Mouse (Mus musculus) olfactory bulb, adult 2 months (tissue): ENCODE data around the gene Rhbdd3.

Experiments used
- CTCF ChIP-seq: fragments of 200-500 bp; IDR thresholded peaks from 2 replicates; pipeline ENCODE4 v1.5.1; 2012; ENCODE audit warnings: low read depth, mild to moderate bottlenecking, low read length, moderate library complexity; ENCODE audit not compliant: insufficient read depth
- POLR2A ChIP-seq: fragments of 200-500 bp; IDR thresholded peaks from 2 replicates; pipeline ENCODE4 v1.6.1; 2012; ENCODE audit warnings: mild to moderate bottlenecking, low read depth, low read length, moderate library complexity; ENCODE audit not compliant: insufficient read depth

DNA sequence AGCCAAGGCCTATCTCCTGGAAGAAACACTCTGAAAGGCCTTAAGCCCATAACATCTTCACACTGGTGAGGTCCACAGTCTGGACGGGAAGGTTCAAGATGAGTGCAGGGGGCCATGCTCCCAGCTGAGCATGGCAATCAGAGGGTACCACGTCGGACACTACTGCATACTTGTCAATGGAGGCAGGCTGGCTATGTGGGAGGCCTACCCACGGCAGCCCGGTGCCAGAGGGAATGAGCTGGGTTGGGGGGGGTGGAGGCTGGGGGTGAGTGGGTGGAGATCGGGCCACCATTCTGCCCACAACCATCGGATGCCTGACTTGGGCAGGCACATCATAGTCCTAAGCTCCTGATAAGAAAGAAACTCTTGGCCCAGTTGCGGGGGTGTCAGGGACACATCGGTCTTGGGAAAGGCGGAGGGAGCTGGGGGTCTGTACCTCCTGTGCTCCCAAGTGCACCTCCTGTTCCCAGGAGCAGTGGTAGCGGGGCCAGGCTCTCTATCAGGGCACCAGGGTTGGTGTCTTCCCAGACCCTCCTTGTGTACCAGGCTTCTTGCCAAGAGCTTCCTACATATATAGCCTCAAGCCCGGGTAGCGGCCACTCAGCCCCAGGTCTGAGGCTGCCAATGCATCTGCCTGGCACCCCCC is 35.7 kb upstream of the Rhbdd3 start:
- TF ChIP-seq CTCF, result no peak
- TF ChIP-seq POLR2A, result no peak
